ENCODE assay signal across 29 mouse cellular contexts in genomic region chr9:109825739-109826138, GRCm38 (mm10). TPM values are rescaled to one million over a fixed set of nuclear protein-coding genes. Genes with fewer than 3 reads are reported as not detected.
DNase-seq lines count a peak whose midpoint lies in the region; ATAC-seq and TF ChIP-seq lines count a peak whose summit lies in the region.
"Had no signal": no experiment of that assay in that cellular context is flagged by ENCODE, and none has a peak within 500 bp of the region (broad histone marks: within the 10 kb centered on the region; RNA-seq: fewer than 3 reads in every experiment).

No protein-coding gene starts in this region.

- H3K4me1 ChIP-seq in G1E (ENCODE audit: insufficient read depth, low read depth, low read length): peaks cover 31% of the 10 kb centered on the region
- peaks cover 9 to 14% of the 10 kb centered on the region in 2 experiments; a peak in 3 of 4 replicates for H3K4me1 ChIP-seq in liver, embryonic 14.5 days (replicated peaks; ENCODE audit: control insufficient read depth in 2 of 2, insufficient read depth in 2 of 2, low read length in 1 of 2)
- H3K4me1 ChIP-seq: embryonic facial prominence, embryonic 15.5 days; forebrain, embryonic 10.5 days; heart, embryonic 15.5 days; hindbrain, embryonic 13.5 days had no signal

- peak; percentile 69 for TF ChIP-seq EP300 in liver, embryonic 14.5 days (IDR thresholded peaks at IDR 0.05; ENCODE audit: low read depth)

- peak; percentile 95 for ATAC-seq in G1E (ENCODE audit: extremely low read depth, insufficient number of reproducible peaks, low FRiP score, poor library complexity, severe bottlenecking)
- ATAC-seq in liver, embryonic 14.5 days (ENCODE audit: insufficient read depth): peak; percentile 91
- ATAC-seq in megakaryocyte-erythroid progenitor cell, adult 5-6 weeks (replicated peaks; ENCODE audit: low FRiP score, low TSS enrichment, poor library complexity, severe bottlenecking): peak; percentile 72
- ATAC-seq: activated CD4-positive, CD25-positive, alpha-beta regulatory T cell, adult 4 months; forebrain, embryonic 14.5 days; Patski had no signal

- H3K36me3 ChIP-seq in G1E (replicated peaks): peaks cover 13% of the 10 kb centered on the region
- H3K36me3 ChIP-seq in liver, embryonic 14.5 days (replicated peaks; ENCODE audit: control insufficient read depth, insufficient read depth, low read depth): no peaks in the 10 kb centered on the region
- H3K36me3 ChIP-seq: heart, embryonic 15.5 days had no signal

- H3K27ac ChIP-seq in liver, embryonic 14.5 days: no peak overlapping the region
- H3K27ac ChIP-seq: embryonic facial prominence, embryonic 15.5 days; forebrain, embryonic 10.5 days; heart, adult 2 months; heart, embryonic 15.5 days; hindbrain, embryonic 13.5 days had no signal

- peak; percentile 49 for DNase-seq in G1E (ENCODE audit: low spot score)
- DNase-seq in c-Kit-positive CD71-positive TER-119-positive erythroid progenitor cells, embryonic 14.5 days (ENCODE audit: low spot score): peak; percentile 42
- peak in 1 of 3 experiments; percentile 41 for DNase-seq in liver, embryonic 14.5 days (ENCODE audit: low read depth in 3 of 3, low spot score in 3 of 3)
- DNase-seq in layer of hippocampus, adult 9-11 months: no peak
- no peak for DNase-seq in left cerebral cortex, postnatal 36 days (ENCODE audit: low spot score in 2 of 2)
- DNase-seq in gastrocnemius, adult 18-20 months (ENCODE audit: low spot score): no peak
- DNase-seq: adrenal gland, postnatal 14 days; cerebellum, adult 11 months; cerebellum, adult 8-10 months; cerebellum, postnatal 14 days; embryo, embryonic 11 days; gastrocnemius, postnatal 14 days; heart, adult 2 months; heart, postnatal 14 days had no signal

- H3K27me3 ChIP-seq in G1E (ENCODE audit: insufficient read depth, low read length): no peaks in the 10 kb centered on the region
- no peaks in the 10 kb centered on the region for H3K27me3 ChIP-seq in liver, embryonic 14.5 days (ENCODE audit: control insufficient read depth, insufficient read depth, low read length)
- H3K27me3 ChIP-seq: embryonic facial prominence, embryonic 15.5 days; heart, embryonic 15.5 days; hindbrain, embryonic 13.5 days had no signal

- no peaks in the 10 kb centered on the region for H3K9me3 ChIP-seq in G1E (replicated peaks)
- H3K9me3 ChIP-seq in liver, embryonic 14.5 days (ENCODE audit: control insufficient read depth, low read length): no peaks in the 10 kb centered on the region
- H3K9me3 ChIP-seq: embryonic facial prominence, embryonic 15.5 days; forebrain, embryonic 10.5 days; heart, embryonic 15.5 days; hindbrain, embryonic 13.5 days had no signal

- intact Hi-C loops in left cerebral cortex, postnatal 36 days (cut with DNase I): no loop called here

- no peak overlapping the region for H3K4me2 ChIP-seq in liver, embryonic 14.5 days (ENCODE audit: low read depth)
- H3K4me2 ChIP-seq: embryonic facial prominence, embryonic 15.5 days; heart, embryonic 11.5 days; heart, embryonic 15.5 days; hindbrain, embryonic 13.5 days had no signal

- no peak for TF ChIP-seq CTCF in G1E (IDR thresholded peaks at IDR 0.05; ENCODE audit: low read depth, low read length)
- no peak for TF ChIP-seq CTCF in liver, embryonic 14.5 days (IDR thresholded peaks at IDR 0.05; ENCODE audit: low read depth)

- 13% methylated on average over 4 of the region's 4 CpGs for WGBS in liver, embryonic 14.5 days (ENCODE audit: insufficient replicate concordance)

- no peak overlapping the region for H3K9ac ChIP-seq in liver, embryonic 14.5 days (replicated peaks)
- H3K9ac ChIP-seq: embryonic facial prominence, embryonic 15.5 days; heart, embryonic 15.5 days; hindbrain, embryonic 13.5 days had no signal

- H3K4me3 ChIP-seq in G1E (ENCODE audit: low read depth, low read length): no peak overlapping the region
- H3K4me3 ChIP-seq in liver, embryonic 14.5 days (ENCODE audit: insufficient read depth in 1 of 2, low read depth in 2 of 2, low read length in 2 of 2): no peak overlapping the region
- H3K4me3 ChIP-seq: embryonic facial prominence, embryonic 15.5 days; erythroblast, embryonic 14.5 days; forebrain, embryonic 10.5 days; heart, adult 2 months; heart, embryonic 15.5 days; hindbrain, embryonic 13.5 days had no signal

RNA-seq across cellular contexts. Expression of gene Nme6, which starts 6.8 kb away (rescaled TPM):
- 45.6 and 63.6 TPM in 2 replicates for total RNA-seq in G1E (2014; fragmentation: Nextera tagmentation)
- total RNA-seq in G1E (2017): 33.4 and 44.1 TPM in 2 replicates
- 7.6 and 13.6 TPM in 2 replicates for polyA plus RNA-seq in G1E (2012)
- polyA plus RNA-seq in liver, embryonic 14.5 days (2012; rRNA removed): 34.0 and 34.3 TPM in 2 replicates
- polyA plus RNA-seq in liver, embryonic 14.5 days (2014; fragmentation: Nextera tagmentation; extraction: Ambion mirVana): 53.6 and 54.6 TPM in 2 replicates
- total RNA-seq in megakaryocyte-erythroid progenitor cell, adult 5-6 weeks (2014; fragmentation: Nextera tagmentation): 32.9 and 61.1 TPM in 2 replicates
- total RNA-seq in megakaryocyte-erythroid progenitor cell, adult 5-6 weeks (2017): 27.6 and 47.6 TPM in 2 replicates
- total RNA-seq in left cerebral cortex, postnatal 36 days (2021): 1 to 10 TPM; 8.0 to 9.5 TPM
- 10 to 100 TPM; 28.8 to 30.8 TPM for total RNA-seq in gastrocnemius, adult 18-20 months (2021)

RNA-seq across cellular contexts. Expression of gene Spink8, which starts 13.7 kb away (rescaled TPM):
- total RNA-seq in G1E (2014; fragmentation: Nextera tagmentation) (not detected in 2 replicates), G1E (2017) (15.7 and 16.0 TPM in 2 replicates)
- not detected in 2 replicates for polyA plus RNA-seq in G1E (2012)
- polyA plus RNA-seq in liver, embryonic 14.5 days (2012; rRNA removed): not detected in 2 replicates
- polyA plus RNA-seq in liver, embryonic 14.5 days (2014; fragmentation: Nextera tagmentation; extraction: Ambion mirVana): not detected in 2 replicates
- total RNA-seq in megakaryocyte-erythroid progenitor cell, adult 5-6 weeks (2014; fragmentation: Nextera tagmentation): not detected in 2 replicates
- total RNA-seq in megakaryocyte-erythroid progenitor cell, adult 5-6 weeks (2017): not detected in 2 replicates
- total RNA-seq in left cerebral cortex, postnatal 36 days (2021): 1 to 10 TPM in 1 of 2 experiments, not detected in 1; 5.7 TPM
- total RNA-seq in gastrocnemius, adult 18-20 months (2021): not detected
- total RNA-seq: common myeloid progenitor, adult 5-6 weeks; gastrocnemius, postnatal 14 days; heart, adult 2 months; heart, postnatal 14 days; hematopoietic stem cell, adult 5-6 weeks had no signal
- polyA plus RNA-seq: activated CD4-positive, CD25-positive, alpha-beta regulatory T cell, adult 4 months; embryonic facial prominence, embryonic 11.5 days; erythroblast, embryonic 14.5 days; forebrain, embryonic 10.5 days; forebrain, embryonic 14.5 days; heart, adult 2 months; heart, embryonic 15.5 days; hindbrain, embryonic 13.5 days; Patski had no signal

RNA-seq across cellular contexts. Expression of gene Camp, which starts 23.7 kb away (rescaled TPM):
- total RNA-seq in G1E (2014; fragmentation: Nextera tagmentation): not detected in 2 replicates
- total RNA-seq in G1E (2017): not detected in 2 replicates
- 0.12 TPM in 1 of 2 replicates, not detected in the other for polyA plus RNA-seq in G1E (2012)
- polyA plus RNA-seq in liver, embryonic 14.5 days (2012; rRNA removed): 54.1 and 56.1 TPM in 2 replicates
- polyA plus RNA-seq in liver, embryonic 14.5 days (2014; fragmentation: Nextera tagmentation; extraction: Ambion mirVana): 78.5 and 101 TPM in 2 replicates
- total RNA-seq in megakaryocyte-erythroid progenitor cell, adult 5-6 weeks (2014; fragmentation: Nextera tagmentation): 306 TPM in 1 of 2 replicates, not detected in the other
- 9.3 and 29.3 TPM in 2 replicates for total RNA-seq in megakaryocyte-erythroid progenitor cell, adult 5-6 weeks (2017)
- total RNA-seq in left cerebral cortex, postnatal 36 days (2021): not detected
- total RNA-seq in gastrocnemius, adult 18-20 months (2021): not detected
- total RNA-seq: ES-E14; gastrocnemius, postnatal 14 days; heart, adult 2 months had no signal
- polyA plus RNA-seq: activated CD4-positive, CD25-positive, alpha-beta regulatory T cell, adult 4 months; forebrain, embryonic 10.5 days; forebrain, embryonic 14.5 days; Patski had no signal

RNA-seq across cellular contexts. Expression of gene Fbxw27, which starts 35.3 kb away (rescaled TPM):
- total RNA-seq in G1E (2014; fragmentation: Nextera tagmentation) (not detected in 2 replicates), G1E (2017) (0.33 and 0.41 TPM in 2 replicates)
- not detected in 2 replicates for polyA plus RNA-seq in G1E (2012)
- not detected in 2 replicates for polyA plus RNA-seq in liver, embryonic 14.5 days (2012; rRNA removed)
- not detected in 2 replicates for polyA plus RNA-seq in liver, embryonic 14.5 days (2014; fragmentation: Nextera tagmentation; extraction: Ambion mirVana)
- total RNA-seq in megakaryocyte-erythroid progenitor cell, adult 5-6 weeks (2014; fragmentation: Nextera tagmentation): not detected in 2 replicates
- total RNA-seq in megakaryocyte-erythroid progenitor cell, adult 5-6 weeks (2017): not detected in 2 replicates
- not detected for total RNA-seq in left cerebral cortex, postnatal 36 days (2021)
- total RNA-seq in gastrocnemius, adult 18-20 months (2021): not detected
- total RNA-seq: adrenal gland, adult 18-20 months; adrenal gland, postnatal 14 days; common myeloid progenitor, adult 5-6 weeks; ES-E14; gastrocnemius, postnatal 14 days; heart, adult 2 months; heart, postnatal 14 days; hematopoietic stem cell, adult 5-6 weeks had no signal
- polyA plus RNA-seq: activated CD4-positive, CD25-positive, alpha-beta regulatory T cell, adult 4 months; embryonic facial prominence, embryonic 11.5 days; embryonic facial prominence, embryonic 15.5 days; erythroblast, embryonic 14.5 days; forebrain, embryonic 10.5 days; forebrain, embryonic 14.5 days; heart, adult 2 months; heart, embryonic 11.5 days; heart, embryonic 15.5 days; hindbrain, embryonic 13.5 days; Patski had no signal

RNA-seq across cellular contexts. Expression of gene Cdc25a, which starts 49.6 kb away (rescaled TPM):
- 37.1 and 38.5 TPM in 2 replicates for total RNA-seq in G1E (2014; fragmentation: Nextera tagmentation)
- total RNA-seq in G1E (2017): 44.0 and 46.4 TPM in 2 replicates
- polyA plus RNA-seq in G1E (2012): 102 and 128 TPM in 2 replicates
- polyA plus RNA-seq in liver, embryonic 14.5 days (2012; rRNA removed): 7.6 and 10.8 TPM in 2 replicates
- 11.9 and 14.9 TPM in 2 replicates for polyA plus RNA-seq in liver, embryonic 14.5 days (2014; fragmentation: Nextera tagmentation; extraction: Ambion mirVana)
- total RNA-seq in megakaryocyte-erythroid progenitor cell, adult 5-6 weeks (2014; fragmentation: Nextera tagmentation): 58.2 and 61.3 TPM in 2 replicates
- total RNA-seq in megakaryocyte-erythroid progenitor cell, adult 5-6 weeks (2017): 46.7 and 58.8 TPM in 2 replicates
- 1 to 10 TPM; 4.6 to 5.0 TPM for total RNA-seq in left cerebral cortex, postnatal 36 days (2021)
- total RNA-seq in gastrocnemius, adult 18-20 months (2021): 1 to 10 TPM; 3.9 to 4.7 TPM

Comparison
In these comparisons a context has a peak if more than half of its experiments do, and no peak if none do; other contexts are left out.
1. DNase-seq: peak in G1E (single experiment) and c-Kit-positive CD71-positive TER-119-positive erythroid progenitor cells, embryonic 14.5 days (single experiment); none in layer of hippocampus, adult 9-11 months (single experiment), left cerebral cortex, postnatal 36 days (0 of 2) and gastrocnemius, adult 18-20 months (single experiment).
2. Peak in every context shown above with its lines, with median percentiles within 50 percentile points of each other: ATAC-seq.